Mouse (Mus musculus) liver, embryonic 16.5 days (tissue): ENCODE results near the gene Mb. TPM values are rescaled to one million over a fixed set of nuclear protein-coding genes. Genes with fewer than 3 reads are reported as not detected.

Experiments used
- ATAC-seq: fragments of 200-750 bp; cut with Nextera tagmentation; 2 replicates; pipeline ENCODE4 v1.8.0; 2017; ENCODE audit warnings: low read depth, mild to moderate bottlenecking, moderate number of reproducible peaks, moderate library complexity
- H3K27ac ChIP-seq: fragments of 300-500 bp; sonication (generic); 2 replicates; pipeline ENCODE4 v1.5.1; 2014; ENCODE audit warnings: mild to moderate bottlenecking, low read length
- H3K27me3 ChIP-seq: fragments of 300-500 bp; sonication (generic); 2 replicates; pipeline ENCODE4 v1.6.1; 2014; ENCODE audit warnings: low read depth, low read length, mixed read lengths; ENCODE audit not compliant: control insufficient read depth, insufficient read depth
- H3K36me3 ChIP-seq: fragments of 300-500 bp; sonication (generic); 2 replicates; pipeline ENCODE4 v1.6.1; 2014; ENCODE audit warnings: mild to moderate bottlenecking; ENCODE audit not compliant: control insufficient read depth, insufficient read depth
- H3K4me1 ChIP-seq: fragments of 300-500 bp; sonication (generic); 2 replicates; pipeline ENCODE4 v1.6.1; 2014; ENCODE audit warnings: low read depth, low read length, mixed read lengths; ENCODE audit not compliant: control insufficient read depth
- H3K4me2 ChIP-seq: fragments of 300-500 bp; sonication (generic); 2 replicates; pipeline ENCODE4 v1.6.1; 2014; ENCODE audit warnings: low read depth, low read length, mixed read lengths
- H3K4me3 ChIP-seq: fragments of 300-500 bp; sonication (generic); 2 replicates; pipeline ENCODE4 v1.5.1; 2014; ENCODE audit warnings: low read depth, mild to moderate bottlenecking, low read length
- H3K9ac ChIP-seq: fragments of 300-500 bp; sonication (generic); 2 replicates; pipeline ENCODE4 v1.6.1; 2014; ENCODE audit warnings: low read depth, low read length
- H3K9me3 ChIP-seq: fragments of 300-500 bp; sonication (generic); replicated peaks from 2 replicates; pipeline ENCODE4 v1.6.1; 2016; ENCODE audit warnings: low read length; ENCODE audit not compliant: control insufficient read depth
- WGBS: fragments of 180-500 bp; shearing (Covaris S2); extraction: QIAGEN DNeasy Blood & Tissue Kit; methylation state at CpG from one replicate; pipeline ENCODE4 v1.1.7; 2014; ENCODE audit not compliant: insufficient replicate concordance; 5-methylcytosine and 5-hydroxymethylcytosine counted together
- polyA plus RNA-seq: library from polyadenylated mRNA; unstranded; fragments of >200 nt; fragmentation: Nextera tagmentation; extraction: Ambion mirVana; gene quantifications from 2 replicates; pipeline ENCODE4 v1.2.1, GENCODE M21; 2015

Gene Mb
- polyA plus RNA-seq: 0.25 TPM in 1 of 2 replicates, not detected in the other

GRCm38 (mm10) chr15:77050570-77050969 lies at the start of gene Mb:
Gene Mb (minus strand): TSS chr15:77050670.
- Histone ChIP-seq H3K4me3 (no peak within 1 kb of the TSS), H3K27ac (no peak within 1 kb of the TSS), H3K36me3 (no peaks in the 10 kb centered on the region), H3K4me2 (no peak within 1 kb of the TSS), H3K27me3 (no peaks in the 10 kb centered on the region), H3K4me1 (no peaks in the 10 kb centered on the region), H3K9ac (no peak within 1 kb of the TSS), H3K9me3 (no peaks in the 10 kb centered on the region)
- 74% methylated on average over 10 of the region's 10 CpGs for WGBS
- no peak for ATAC-seq

- no peak overlapping the region for H3K9ac ChIP-seq
- H3K4me2 ChIP-seq: no peak overlapping the region
- WGBS: 42% methylated on average over 3 of the region's 3 CpGs
- no peaks in the 10 kb centered on the region for H3K9me3 ChIP-seq
- no peak for ATAC-seq
- no peak overlapping the region for H3K27ac ChIP-seq
- H3K4me1 ChIP-seq: no peaks in the 10 kb centered on the region
- H3K27me3 ChIP-seq: no peaks in the 10 kb centered on the region
- H3K4me3 ChIP-seq: no peak overlapping the region
- H3K36me3 ChIP-seq: no peaks in the 10 kb centered on the region
Observed at GRCm38 (mm10) chr15:77099756-77100155, 49.3 kb upstream of the Mb start.

GRCm38 (mm10) chr15:77097358-77097757 lies 46.9 kb upstream of the Mb start:
- Histone ChIP-seq H3K4me1 (no peaks in the 10 kb centered on the region), H3K36me3 (no peaks in the 10 kb centered on the region; the same call in 1 of the 2 replicates), H3K4me2 (no peak overlapping the region), H3K9me3 (no peaks in the 10 kb centered on the region), H3K9ac (no peak overlapping the region), H3K27me3 (no peaks in the 10 kb centered on the region), H3K27ac (no peak overlapping the region), H3K4me3 (no peak overlapping the region)
- WGBS: 70% methylated on average over 6 of the region's 6 CpGs
- ATAC-seq: no peak

GRCm38 (mm10) chr15:77095216-77095615 lies 44.7 kb upstream of the Mb start:
- 86% methylated on average over 1 of the region's 1 CpGs for WGBS
- no peak for ATAC-seq
- H3K36me3 ChIP-seq: no peaks in the 10 kb centered on the region; the same call in 1 of the 2 replicates

GRCm38 (mm10) chr15:77094431-77094830 lies 44.0 kb upstream of the Mb start:
- WGBS: 83% methylated on average over 13 of the region's 13 CpGs
- H3K36me3 ChIP-seq: no peaks in the 10 kb centered on the region; the same call in 1 of the 2 replicates
- no peak overlapping the region for H3K9ac ChIP-seq
- H3K4me2 ChIP-seq: no peak overlapping the region
- H3K27ac ChIP-seq: no peak overlapping the region
- H3K9me3 ChIP-seq: no peaks in the 10 kb centered on the region
- no peaks in the 10 kb centered on the region for H3K4me1 ChIP-seq
- H3K27me3 ChIP-seq: no peaks in the 10 kb centered on the region
- ATAC-seq: no peak
- H3K4me3 ChIP-seq: no peak overlapping the region

More at GRCm38 (mm10) chr15:77095216-77095615, 44.7 kb upstream of the Mb start:
- Histone ChIP-seq H3K27ac (no peak overlapping the region), H3K4me3 (no peak overlapping the region), H3K9me3 (no peaks in the 10 kb centered on the region), H3K4me1 (no peaks in the 10 kb centered on the region), H3K9ac (no peak overlapping the region), H3K27me3 (no peaks in the 10 kb centered on the region), H3K4me2 (no peak overlapping the region)

- H3K27ac ChIP-seq: no peak overlapping the region
- H3K9me3 ChIP-seq: no peaks in the 10 kb centered on the region
- WGBS: 55% methylated on average over 4 of the region's 4 CpGs
- H3K27me3 ChIP-seq: no peaks in the 10 kb centered on the region
- H3K4me1 ChIP-seq: no peaks in the 10 kb centered on the region
- no peak overlapping the region for H3K4me3 ChIP-seq
- no peaks in the 10 kb centered on the region; the same call in 1 of the 2 replicates for H3K36me3 ChIP-seq
- no peak overlapping the region for H3K9ac ChIP-seq
- ATAC-seq: no peak
- H3K4me2 ChIP-seq: no peak overlapping the region
Observed at GRCm38 (mm10) chr15:77091394-77091793, 40.9 kb upstream of the Mb start.

- WGBS: 62% methylated on average over 5 of the region's 5 CpGs
- H3K27ac ChIP-seq: no peak overlapping the region
- no peak overlapping the region for H3K9ac ChIP-seq
- H3K27me3 ChIP-seq: no peaks in the 10 kb centered on the region
- H3K9me3 ChIP-seq: no peaks in the 10 kb centered on the region
- ATAC-seq: no peak
- H3K4me2 ChIP-seq: no peak overlapping the region
- H3K4me1 ChIP-seq: no peaks in the 10 kb centered on the region
- no peaks in the 10 kb centered on the region; the same call in 1 of the 2 replicates for H3K36me3 ChIP-seq
- no peak overlapping the region for H3K4me3 ChIP-seq
Observed at GRCm38 (mm10) chr15:77090531-77090930, 40.1 kb upstream of the Mb start.

GRCm38 (mm10) chr15:77089249-77089648 lies 38.8 kb upstream of the Mb start:
- no peak for ATAC-seq
- Histone ChIP-seq H3K4me2 (no peak overlapping the region), H3K27me3 (no peaks in the 10 kb centered on the region), H3K27ac (no peak overlapping the region), H3K4me1 (no peaks in the 10 kb centered on the region), H3K36me3 (no peaks in the 10 kb centered on the region; the same call in 1 of the 2 replicates), H3K4me3 (no peak overlapping the region), H3K9me3 (no peaks in the 10 kb centered on the region), H3K9ac (no peak overlapping the region)
- 65% methylated on average over 11 of the region's 11 CpGs for WGBS

GRCm38 (mm10) chr15:77086488-77086887 lies 36.0 kb upstream of the Mb start:
- H3K4me3 ChIP-seq: no peak overlapping the region
- H3K4me2 ChIP-seq: no peak overlapping the region
- H3K36me3 ChIP-seq: no peaks in the 10 kb centered on the region
- H3K9me3 ChIP-seq: no peaks in the 10 kb centered on the region
- 70% methylated on average over 1 of the region's 1 CpGs for WGBS
- H3K9ac ChIP-seq: no peak overlapping the region
- no peak for ATAC-seq
- H3K27me3 ChIP-seq: no peaks in the 10 kb centered on the region
- H3K27ac ChIP-seq: no peak overlapping the region
- no peaks in the 10 kb centered on the region for H3K4me1 ChIP-seq
